Mouse (Mus musculus) ES-E14 (cell line): ENCODE data around the gene Kcnk4.

ENCODE experiments used
- HCFC1 ChIP-seq: IDR thresholded peaks from 2 replicates; pipeline ENCODE4 v1.6.1; 2012; ENCODE audit warnings: low read length, inconsistent platforms, borderline replicate concordance; ENCODE audit not compliant: insufficient read depth
- MAFK ChIP-seq: IDR thresholded peaks from 2 replicates; pipeline ENCODE4 v1.6.1; 2014; ENCODE audit warnings: mild to moderate bottlenecking, low read depth, low read length, inconsistent platforms; ENCODE audit not compliant: insufficient read depth
- ZC3H11A ChIP-seq: IDR thresholded peaks from 2 replicates; pipeline ENCODE4 v1.6.1; 2012; ENCODE audit warnings: low read depth, mild to moderate bottlenecking, inconsistent platforms, low read length, borderline replicate concordance

DNA sequence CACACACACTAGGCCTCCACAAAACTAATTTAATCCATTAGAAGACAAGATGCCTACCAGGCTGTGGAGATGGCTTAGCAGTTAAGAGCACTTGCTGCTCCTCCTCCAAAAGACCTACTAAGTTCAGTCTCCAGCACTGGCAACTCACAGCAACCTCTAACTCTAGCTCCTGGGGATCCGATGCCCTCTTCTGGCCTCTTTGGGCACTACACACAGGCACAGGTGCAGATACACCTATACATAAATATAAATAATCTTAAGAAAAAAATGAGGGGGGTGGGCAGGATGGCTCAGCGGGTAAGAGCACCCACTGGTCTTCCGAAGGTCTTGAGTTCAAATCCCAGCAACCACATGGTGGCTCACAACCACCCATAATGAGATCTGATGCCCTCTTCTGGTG lies 2.0 kb upstream of the Kcnk4 start:
- TF ChIP-seq MAFK (no peak), HCFC1 (no peak), ZC3H11A (no peak)
